Mouse (Mus musculus): ENCODE measurements around the gene Shroom2. TPM values are rescaled to one million over a fixed set of nuclear protein-coding genes. Genes with fewer than 3 reads are reported as not detected.

Gene Shroom2
- total RNA-seq (2017), result not detected in 3 replicates

GRCm38 (mm10) chrX:152768891-152769599 lies at the start of gene Shroom2:
Gene Shroom2 (minus strand): TSS chrX:152769465.
- no peak for ATAC-seq (replicated peaks; ENCODE audit: insufficient number of reproducible peaks, low FRiP score, low TSS enrichment, poor library complexity, severe bottlenecking)

- ATAC-seq (replicated peaks; ENCODE audit: insufficient number of reproducible peaks, low FRiP score, low TSS enrichment, poor library complexity, severe bottlenecking), result no peak
Observed at GRCm38 (mm10) chrX:152818996-152819395, 49.7 kb upstream of the Shroom2 start.

- ATAC-seq (replicated peaks; ENCODE audit: insufficient number of reproducible peaks, low FRiP score, low TSS enrichment, poor library complexity, severe bottlenecking), result no peak
Observed at GRCm38 (mm10) chrX:152813339-152813738, 44.1 kb upstream of the Shroom2 start.

GRCm38 (mm10) chrX:152805317-152805716 lies 36.1 kb upstream of the Shroom2 start:
- ATAC-seq (replicated peaks; ENCODE audit: insufficient number of reproducible peaks, low FRiP score, low TSS enrichment, poor library complexity, severe bottlenecking), result no peak

- ATAC-seq (replicated peaks; ENCODE audit: insufficient number of reproducible peaks, low FRiP score, low TSS enrichment, poor library complexity, severe bottlenecking), result no peak
Observed at GRCm38 (mm10) chrX:152788611-152789010, 19.3 kb upstream of the Shroom2 start.

GRCm38 (mm10) chrX:152788129-152788528 lies 18.9 kb upstream of the Shroom2 start:
- no peak for ATAC-seq (replicated peaks; ENCODE audit: insufficient number of reproducible peaks, low FRiP score, low TSS enrichment, poor library complexity, severe bottlenecking)

- no peak for ATAC-seq (replicated peaks; ENCODE audit: insufficient number of reproducible peaks, low FRiP score, low TSS enrichment, poor library complexity, severe bottlenecking)
Observed at GRCm38 (mm10) chrX:152781720-152782403, 12.6 kb upstream of the Shroom2 start, which contains the start of gene Gpr143. Gene Gpr143 (plus strand): TSS chrX:152781921.

GRCm38 (mm10) chrX:152769600-152770157 lies 414 bp upstream of the Shroom2 start:
- ATAC-seq (replicated peaks; ENCODE audit: insufficient number of reproducible peaks, low FRiP score, low TSS enrichment, poor library complexity, severe bottlenecking), result no peak

GRCm38 (mm10) chrX:152764171-152764570 lies 5.1 kb downstream of the Shroom2 start:
- no peak for ATAC-seq (replicated peaks; ENCODE audit: insufficient number of reproducible peaks, low FRiP score, low TSS enrichment, poor library complexity, severe bottlenecking)

GRCm38 (mm10) chrX:152762855-152763254 lies 6.4 kb downstream of the Shroom2 start:
- ATAC-seq (replicated peaks; ENCODE audit: insufficient number of reproducible peaks, low FRiP score, low TSS enrichment, poor library complexity, severe bottlenecking), result no peak

- no peak for ATAC-seq (replicated peaks; ENCODE audit: insufficient number of reproducible peaks, low FRiP score, low TSS enrichment, poor library complexity, severe bottlenecking)
Observed at GRCm38 (mm10) chrX:152762437-152762836, 6.8 kb downstream of the Shroom2 start.

GRCm38 (mm10) chrX:152756293-152756692 lies 13.0 kb downstream of the Shroom2 start:
- ATAC-seq (replicated peaks; ENCODE audit: insufficient number of reproducible peaks, low FRiP score, low TSS enrichment, poor library complexity, severe bottlenecking), result no peak

- ATAC-seq (replicated peaks; ENCODE audit: insufficient number of reproducible peaks, low FRiP score, low TSS enrichment, poor library complexity, severe bottlenecking), result no peak
Observed at GRCm38 (mm10) chrX:152755819-152756218, 13.4 kb downstream of the Shroom2 start.

GRCm38 (mm10) chrX:152745925-152746324 lies 23.3 kb downstream of the Shroom2 start:
- no peak for ATAC-seq (replicated peaks; ENCODE audit: insufficient number of reproducible peaks, low FRiP score, low TSS enrichment, poor library complexity, severe bottlenecking)

- no peak for ATAC-seq (replicated peaks; ENCODE audit: insufficient number of reproducible peaks, low FRiP score, low TSS enrichment, poor library complexity, severe bottlenecking)
Observed at GRCm38 (mm10) chrX:152743642-152744041, 25.6 kb downstream of the Shroom2 start.

- no peak for ATAC-seq (replicated peaks; ENCODE audit: insufficient number of reproducible peaks, low FRiP score, low TSS enrichment, poor library complexity, severe bottlenecking)
Observed at GRCm38 (mm10) chrX:152738759-152739368, 30.4 kb downstream of the Shroom2 start.

- no peak for ATAC-seq (replicated peaks; ENCODE audit: insufficient number of reproducible peaks, low FRiP score, low TSS enrichment, poor library complexity, severe bottlenecking)
Observed at GRCm38 (mm10) chrX:152738191-152738590, 31.1 kb downstream of the Shroom2 start.

- ATAC-seq (replicated peaks; ENCODE audit: insufficient number of reproducible peaks, low FRiP score, low TSS enrichment, poor library complexity, severe bottlenecking), result no peak
Observed at GRCm38 (mm10) chrX:152735283-152735682, 34.0 kb downstream of the Shroom2 start.

- no peak for ATAC-seq (replicated peaks; ENCODE audit: insufficient number of reproducible peaks, low FRiP score, low TSS enrichment, poor library complexity, severe bottlenecking)
Observed at GRCm38 (mm10) chrX:152716693-152717092, 52.6 kb downstream of the Shroom2 start.

Measured in monocyte, adult 5-6 weeks (primary cell).